Mouse (Mus musculus): ENCODE data around the gene Gdpd1. TPM values are rescaled to one million over a fixed set of nuclear protein-coding genes. Genes with fewer than 3 reads are reported as not detected.

Gene Gdpd1
- total and polyA plus RNA-seq, 3 experiments = 7.9 to 11.2 TPM; not detected in 1

DNA sequence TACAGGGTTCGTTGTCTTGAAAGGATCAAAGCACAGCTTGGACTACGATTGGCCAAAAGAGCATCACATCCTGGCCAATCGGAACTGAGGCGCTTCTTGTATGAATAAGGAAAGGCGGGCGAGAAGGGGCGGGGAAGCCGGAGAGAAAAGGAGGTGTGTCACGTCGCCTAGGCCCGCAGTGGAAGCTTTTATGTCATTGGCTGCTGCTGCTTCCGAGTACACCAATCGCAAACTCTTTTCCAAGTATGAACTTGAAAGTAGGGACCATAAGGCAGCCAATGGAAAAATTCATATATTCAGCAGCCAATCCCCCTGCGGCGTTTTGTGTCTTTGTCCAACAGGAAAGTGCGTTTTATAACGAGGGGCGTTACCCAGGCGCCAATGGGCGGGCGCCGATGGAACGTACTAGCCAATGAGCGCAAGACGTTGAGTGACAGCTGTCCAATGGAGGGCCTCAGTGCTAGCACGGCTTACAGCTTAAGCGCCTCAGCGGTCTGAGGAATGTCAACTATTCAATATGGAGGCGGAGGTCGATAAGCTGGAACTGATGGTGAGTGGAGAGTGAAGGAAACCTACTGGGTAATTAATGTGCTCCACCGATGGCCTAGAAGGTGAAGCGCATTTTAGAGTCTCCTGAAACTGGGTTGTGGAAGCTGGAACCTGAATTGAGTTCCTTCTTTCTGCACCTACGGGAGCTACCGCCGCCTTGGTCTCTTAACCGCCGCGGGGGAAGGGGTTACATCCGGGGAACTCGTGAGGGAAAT is 35.1 kb upstream of the Gdpd1 start, which contains the start of gene Ska2 (continued):
- 0 out of 2 replicates have a peak, but pooled peaks have one; percentile 4 for TF ChIP-seq ETS1 (IDR thresholded peaks at IDR 0.05; ENCODE audit: low read depth, low read length)
- TF ChIP-seq KAT2A (conservative IDR thresholded peaks at IDR 0.05; ENCODE audit: low read depth, low read length) = peak; percentile 42; the same call in 1 of the 2 replicates
- peak; percentile 86 for TF ChIP-seq MAX (IDR thresholded peaks at IDR 0.05; ENCODE audit: low read length)
- peak; percentile 93 for TF ChIP-seq NELFE (IDR thresholded peaks at IDR 0.05; ENCODE audit: low read depth, low read length)
- no peak for TF ChIP-seq USF1 (IDR thresholded peaks at IDR 0.05; ENCODE audit: low read depth, low read length)
- TF ChIP-seq UBTF (IDR thresholded peaks at IDR 0.05; ENCODE audit: borderline replicate concordance, insufficient read depth, low read depth, low read length) = no peak
- no peak for TF ChIP-seq CTCF (IDR thresholded peaks at IDR 0.05 in 2 of 3, conservative IDR thresholded peaks at IDR 0.05 in 1 of 3; ENCODE audit: control insufficient read depth in 1 of 3, insufficient read depth in 1 of 3, low read depth in 2 of 3, low read length in 3 of 3, poor library complexity in 1 of 3, severe bottlenecking in 1 of 3)
- peak; percentile 53; the same call in 1 of the 2 replicates for TF ChIP-seq GABPA (IDR thresholded peaks at IDR 0.05; ENCODE audit: low read depth, low read length)
- peak; percentile 48; the same call in 1 of the 2 replicates for TF ChIP-seq NRF1 (IDR thresholded peaks at IDR 0.05; ENCODE audit: insufficient read depth, low read depth, low read length, poor library complexity, severe bottlenecking)
- TF ChIP-seq POLR2AphosphoS2 (IDR thresholded peaks at IDR 0.05; ENCODE audit: low read length) = peak; percentile 85
- TF ChIP-seq MAZ (IDR thresholded peaks at IDR 0.05; ENCODE audit: low read depth, low read length) = peak; percentile 46; the same call in 1 of the 2 replicates
- no peak for TF ChIP-seq BHLHE40 (IDR thresholded peaks at IDR 0.05; ENCODE audit: borderline replicate concordance, low read depth, low read length)
- no peak for TF ChIP-seq EP300 (IDR thresholded peaks at IDR 0.05; ENCODE audit: low read depth in 1 of 2, low read length in 2 of 2)
- TF ChIP-seq ELF1 (IDR thresholded peaks at IDR 0.05; ENCODE audit: low read depth, low read length) = 0 out of 2 replicates have a peak, but pooled peaks have one; percentile 6
- TF ChIP-seq ZMIZ1 (IDR thresholded peaks at IDR 0.05; ENCODE audit: low read depth, low read length) = peak; percentile 90
- TF ChIP-seq TBP (IDR thresholded peaks at IDR 0.05; ENCODE audit: low read depth, low read length) = peak; percentile 97
- TF ChIP-seq MYC (IDR thresholded peaks at IDR 0.05; ENCODE audit: low read depth, low read length) = peak; percentile 88
- TF ChIP-seq TCF12 (IDR thresholded peaks at IDR 0.05; ENCODE audit: low read depth, low read length) = peak; percentile 70

DNA sequence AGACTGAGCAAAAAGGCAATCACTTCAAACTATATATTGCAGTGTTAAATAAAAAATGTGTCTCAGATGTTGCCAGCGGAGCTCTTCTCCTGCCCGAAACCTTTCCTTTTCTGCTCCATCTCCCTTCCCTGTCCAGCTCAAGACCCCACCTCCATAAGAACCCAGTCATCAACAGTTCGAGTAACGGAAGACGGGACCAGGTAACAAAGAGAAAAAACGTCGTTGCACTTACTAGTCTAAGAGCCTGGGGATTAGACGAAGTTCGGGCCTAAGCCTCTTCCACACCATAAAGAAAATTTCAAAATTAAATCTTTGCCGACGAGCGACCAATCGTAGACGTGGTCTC is 34.5 kb upstream of the Gdpd1 start, which contains the start of gene Prr11:
Gene Prr11, minus strand, starts transcription at position 300 of the 346 bp plus-strand sequence.
- DNase-seq (ENCODE audit: low read depth, low spot score) = no peak
- H3K27me3 ChIP-seq (ENCODE audit: control insufficient read depth in 1 of 2, insufficient read depth in 2 of 2, low read length in 2 of 2) = no peaks in the 10 kb centered on the region
- H3K4me3 ChIP-seq (ENCODE audit: control insufficient read depth in 1 of 2, insufficient read depth in 1 of 2, low read depth in 2 of 2, low read length in 2 of 2) = peak within 1 kb of the TSS; percentile 86 to 91
- peaks cover 31% of the 10 kb centered on the region for H3K79me2 ChIP-seq (ENCODE audit: control insufficient read depth, insufficient read depth, low read length, poor library complexity)
- H3K9ac ChIP-seq (ENCODE audit: control insufficient read depth, low read depth, low read length, poor library complexity, severe bottlenecking) = peak within 1 kb of the TSS; percentile 89
- no peaks in the 10 kb centered on the region for H3K9me3 ChIP-seq (replicated peaks; ENCODE audit: insufficient read depth, low read length)
- H3K27ac ChIP-seq (ENCODE audit: control insufficient read depth, low read depth, low read length) = peak within 1 kb of the TSS; percentile 96
- peaks cover 6 to 7% of the 10 kb centered on the region in 2 experiments; a peak in 3 of 4 replicates for H3K4me1 ChIP-seq (ENCODE audit: control insufficient read depth in 1 of 2, insufficient read depth in 2 of 2, low read length in 2 of 2)
- H3K36me3 ChIP-seq (ENCODE audit: control insufficient read depth in 1 of 2, insufficient read depth in 2 of 2, low read length in 2 of 2) = peaks cover 16 to 42% of the 10 kb centered on the region in 2 experiments
- TF ChIP-seq JUND (IDR thresholded peaks at IDR 0.05; ENCODE audit: low read depth, low read length) (no peak), MEF2A (IDR thresholded peaks at IDR 0.05; ENCODE audit: extremely low read depth, insufficient replicate concordance, low read depth, low read length, poor library complexity, severe bottlenecking) (no peak), ZNF384 (IDR thresholded peaks at IDR 0.05; ENCODE audit: low read depth, low read length) (0 out of 2 replicates have a peak, but pooled peaks have one; percentile 2), BHLHE40 (IDR thresholded peaks at IDR 0.05; ENCODE audit: borderline replicate concordance, low read depth, low read length) (no peak), CHD2 (IDR thresholded peaks at IDR 0.05; ENCODE audit: low read length) (no peak), TAL1 (IDR thresholded peaks at IDR 0.05; ENCODE audit: low read length) (no peak), SIN3A (IDR thresholded peaks at IDR 0.05; ENCODE audit: low read length) (peak; percentile 88), NELFE (IDR thresholded peaks at IDR 0.05; ENCODE audit: low read depth, low read length) (peak; percentile 68), GABPA (IDR thresholded peaks at IDR 0.05; ENCODE audit: low read depth, low read length) (no peak), RAD21 (IDR thresholded peaks at IDR 0.05; ENCODE audit: low read depth, low read length) (no peak), POLR2A (IDR thresholded peaks at IDR 0.05; ENCODE audit: control insufficient read depth in 1 of 2, insufficient read depth in 1 of 2, low read depth in 1 of 2, low read length in 2 of 2, poor library complexity in 1 of 2) (peak in 1 of 2 experiments; percentile 36; a peak in 2 of 4 replicates), KAT2A (conservative IDR thresholded peaks at IDR 0.05; ENCODE audit: low read depth, low read length) (no peak), SMC3 (IDR thresholded peaks at IDR 0.05; ENCODE audit: low read depth, low read length) (no peak), ZC3H11A (IDR thresholded peaks at IDR 0.05; ENCODE audit: low read depth, low read length) (no peak), EP300 (IDR thresholded peaks at IDR 0.05; ENCODE audit: low read depth in 1 of 2, low read length in 2 of 2) (no peak), NRF1 (IDR thresholded peaks at IDR 0.05; ENCODE audit: insufficient read depth, low read depth, low read length, poor library complexity, severe bottlenecking) (no peak), ELF1 (IDR thresholded peaks at IDR 0.05; ENCODE audit: low read depth, low read length) (no peak), ETS1 (IDR thresholded peaks at IDR 0.05; ENCODE audit: low read depth, low read length) (no peak), ZMIZ1 (IDR thresholded peaks at IDR 0.05; ENCODE audit: low read depth, low read length) (no peak), MAX (IDR thresholded peaks at IDR 0.05; ENCODE audit: low read length) (peak; percentile 19; the same call in 1 of the 2 replicates), MXI1 (IDR thresholded peaks at IDR 0.05; ENCODE audit: low read depth, low read length) (peak; percentile 70; the same call in 1 of the 2 replicates), MAFK (IDR thresholded peaks at IDR 0.05; ENCODE audit: borderline replicate concordance, low read depth, low read length) (no peak), E2F4 (IDR thresholded peaks at IDR 0.05; ENCODE audit: borderline replicate concordance, low read depth, low read length) (no peak), POLR2AphosphoS2 (IDR thresholded peaks at IDR 0.05; ENCODE audit: low read length) (no peak), USF1 (IDR thresholded peaks at IDR 0.05; ENCODE audit: low read depth, low read length) (no peak)

All from MEL (cell line).